Mouse (Mus musculus) kidney, adult 2 months (tissue): ENCODE results near the gene Trmt11. TPM values are rescaled to one million over a fixed set of nuclear protein-coding genes. Genes with fewer than 3 reads are reported as not detected.

ENCODE experiments used
- DNase-seq: peaks from one replicate; pipeline ENCODE4 v3.0.0; 2021
- H3K27ac ChIP-seq: fragments of 200-500 bp; 2 replicates; pipeline ENCODE4 v1.5.1; 2012; ENCODE audit warnings: low read depth, low read length, control low read depth, inconsistent platforms; ENCODE audit not compliant: insufficient read depth
- H3K27me3 ChIP-seq: fragments of 200-500 bp; replicated peaks from 2 replicates; pipeline ENCODE4 v1.6.1; 2012; ENCODE audit warnings: mild to moderate bottlenecking, moderate library complexity, low read length, inconsistent platforms; ENCODE audit not compliant: control insufficient read depth, insufficient read depth
- H3K36me3 ChIP-seq: fragments of 200-500 bp; 2 replicates; pipeline ENCODE4 v1.6.1; 2012; ENCODE audit warnings: mild to moderate bottlenecking, moderate library complexity, low read length, inconsistent platforms; ENCODE audit not compliant: control insufficient read depth, insufficient read depth
- H3K4me1 ChIP-seq: fragments of 200-500 bp; 2 replicates; pipeline ENCODE4 v1.6.1; 2011; ENCODE audit warnings: low read length; ENCODE audit not compliant: control insufficient read depth, insufficient read depth
- H3K4me3 ChIP-seq: fragments of 200-500 bp; 2 replicates; pipeline ENCODE4 v1.5.1; 2011; ENCODE audit warnings: mild to moderate bottlenecking, low read depth, low read length, control low read depth; ENCODE audit not compliant: insufficient read depth
- CTCF ChIP-seq: fragments of 200-500 bp; conservative IDR thresholded peaks from 2 replicates; pipeline ENCODE4 v1.5.1; 2011; ENCODE audit warnings: low read depth, mild to moderate bottlenecking, control low read depth, low read length, moderate library complexity, mixed read lengths; ENCODE audit not compliant: insufficient read depth, insufficient read length
- POLR2A ChIP-seq: fragments of 200-500 bp; IDR thresholded peaks from one replicate; pipeline ENCODE4 v1.6.1; 2011; ENCODE audit warnings: low read depth, low read length, control low read depth
- WGBS: fragments of 180-500 bp; shearing (Covaris S2); methylation state at CpG from one replicate; pipeline ENCODE4 v1.1.7; 2018; 5-methylcytosine and 5-hydroxymethylcytosine counted together
- polyA plus RNA-seq: library from polyadenylated mRNA; depleted of rRNA; stranded (reverse); fragments of >200 nt; gene quantifications from 2 replicates; pipeline ENCODE4 v1.2.3, GENCODE M21; 2012

Trmt11 gene
- polyA plus RNA-seq, 1 experiment: 1.4 TPM

GRCm38 (mm10) chr10:30608109-30608508 lies 7.6 kb upstream of the Trmt11 start:
- H3K4me1 ChIP-seq: no peaks in the 10 kb centered on the region
- H3K4me3 ChIP-seq: no peak overlapping the region
- WGBS: 85% methylated on average over 2 of the region's 2 CpGs
- TF ChIP-seq CTCF: no peak
- H3K36me3 ChIP-seq: peaks cover 1% of the 10 kb centered on the region; the same call in 1 of the 2 replicates
- no peaks in the 10 kb centered on the region for H3K27me3 ChIP-seq
- H3K27ac ChIP-seq: no peak overlapping the region
- no peak for DNase-seq

GRCm38 (mm10) chr10:30600094-30600534 lies 435 bp downstream of the Trmt11 start:
- no peak for DNase-seq
- H3K27me3 ChIP-seq: no peaks in the 10 kb centered on the region
- H3K4me1 ChIP-seq: no peaks in the 10 kb centered on the region
- H3K36me3 ChIP-seq: no peaks in the 10 kb centered on the region
- no peak overlapping the region for H3K27ac ChIP-seq
- WGBS: under 1% methylated on average over 27 of the region's 27 CpGs
- H3K4me3 ChIP-seq: peak overlapping the region; percentile 92
- TF ChIP-seq POLR2A (no peak), CTCF (no peak)

- no peak overlapping the region for H3K4me3 ChIP-seq
- TF ChIP-seq CTCF: no peak
- no peak for TF ChIP-seq POLR2A
- H3K27ac ChIP-seq: no peak overlapping the region
- 67% methylated on average over 5 of the region's 5 CpGs for WGBS
- no peaks in the 10 kb centered on the region; the same call in 1 of the 2 replicates for H3K36me3 ChIP-seq
- no peaks in the 10 kb centered on the region for H3K4me1 ChIP-seq
- DNase-seq: peak; percentile 5
- H3K27me3 ChIP-seq: no peaks in the 10 kb centered on the region
Observed at GRCm38 (mm10) chr10:30587037-30587436, 13.5 kb downstream of the Trmt11 start.

GRCm38 (mm10) chr10:30585691-30586090 lies 14.9 kb downstream of the Trmt11 start:
- no peaks in the 10 kb centered on the region; the same call in 1 of the 2 replicates for H3K36me3 ChIP-seq
- 90% methylated on average over 1 of the region's 1 CpGs for WGBS

GRCm38 (mm10) chr10:30577670-30578280 lies 22.8 kb downstream of the Trmt11 start:
- no peak overlapping the region for H3K4me3 ChIP-seq
- no peaks in the 10 kb centered on the region for H3K36me3 ChIP-seq
- no peak overlapping the region for H3K27ac ChIP-seq
- TF ChIP-seq POLR2A (no peak), CTCF (no peak)
- H3K4me1 ChIP-seq: no peaks in the 10 kb centered on the region
- no peaks in the 10 kb centered on the region for H3K27me3 ChIP-seq
- WGBS: 99% methylated on average over 5 of the region's 5 CpGs
- DNase-seq: no peak

More at GRCm38 (mm10) chr10:30585691-30586090, 14.9 kb downstream of the Trmt11 start:
- no peaks in the 10 kb centered on the region for H3K27me3 ChIP-seq
- no peak overlapping the region for H3K27ac ChIP-seq
- TF ChIP-seq POLR2A (no peak), CTCF (no peak)
- H3K4me1 ChIP-seq: no peaks in the 10 kb centered on the region
- no peak overlapping the region for H3K4me3 ChIP-seq
- DNase-seq: no peak

GRCm38 (mm10) chr10:30566364-30566763 lies 34.2 kb downstream of the Trmt11 start:
- no peak for TF ChIP-seq CTCF
- TF ChIP-seq POLR2A: no peak
- H3K4me3 ChIP-seq: no peak overlapping the region
- no peaks in the 10 kb centered on the region for H3K36me3 ChIP-seq
- H3K27me3 ChIP-seq: no peaks in the 10 kb centered on the region
- H3K27ac ChIP-seq: no peak overlapping the region
- no peak for DNase-seq
- H3K4me1 ChIP-seq: no peaks in the 10 kb centered on the region

- Histone ChIP-seq H3K4me1 (no peaks in the 10 kb centered on the region), H3K27me3 (no peaks in the 10 kb centered on the region), H3K4me3 (no peak overlapping the region), H3K36me3 (no peaks in the 10 kb centered on the region), H3K27ac (no peak overlapping the region)
- WGBS: 85% methylated on average over 3 of the region's 3 CpGs
- no peak for DNase-seq
- TF ChIP-seq CTCF: no peak
- TF ChIP-seq POLR2A: no peak
Observed at GRCm38 (mm10) chr10:30564651-30565050, 35.9 kb downstream of the Trmt11 start.
